Mouse (Mus musculus): ENCODE measurements around the gene Slc9a3r1.
A peak's percentile ranks its signal among the peaks of the same experiment; 100 is the strongest.

DNA sequence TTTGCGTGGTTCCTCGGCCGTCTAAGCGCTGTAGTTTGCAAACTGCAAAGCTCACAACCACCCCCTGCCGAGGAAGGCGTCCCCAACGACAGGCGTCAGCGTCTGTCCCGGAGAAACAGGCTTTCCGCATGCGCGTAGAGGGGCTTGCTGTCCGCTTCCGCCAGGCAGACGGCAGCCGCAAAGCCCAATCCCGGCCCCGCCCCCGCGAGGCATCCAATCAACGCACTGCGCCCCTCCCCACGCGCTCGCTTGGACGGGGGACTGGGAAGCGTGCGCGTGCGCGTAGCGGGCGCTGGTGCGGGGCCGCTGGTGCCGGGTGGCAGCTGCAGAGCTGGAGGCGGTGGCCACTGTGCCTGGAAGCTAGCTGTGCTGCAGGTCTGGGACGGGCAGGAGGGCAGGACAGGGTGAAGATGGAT lies 24.1 kb downstream of the Slc9a3r1 start, which contains the start of gene Tmem104:
- peak; percentile 93 for TF ChIP-seq POLR2A (IDR thresholded peaks at IDR 0.05; ENCODE audit: insufficient read length, low read depth)
- TF ChIP-seq MYOG (IDR thresholded peaks at IDR 0.05; ENCODE audit: control insufficient read depth in 1 of 3, insufficient read depth in 1 of 3, insufficient read length in 2 of 3, low read depth in 2 of 3): peak in 2 of 3 experiments; percentile 88 to 92
- TF ChIP-seq MAX (IDR thresholded peaks at IDR 0.05; ENCODE audit: low read depth): no peak
- TF ChIP-seq CEBPB (IDR thresholded peaks at IDR 0.05; ENCODE audit: insufficient read depth, poor library complexity, severe bottlenecking): no peak
- no peak for TF ChIP-seq TCF3 (IDR thresholded peaks at IDR 0.05; ENCODE audit: insufficient read length, low read depth)
- no peak for TF ChIP-seq USF1 (IDR thresholded peaks at IDR 0.05; ENCODE audit: low read depth)
- no peak for TF ChIP-seq TCF12 (IDR thresholded peaks at IDR 0.05; ENCODE audit: insufficient read depth, poor library complexity, severe bottlenecking)
- TF ChIP-seq POLR2AphosphoS2 (IDR thresholded peaks at IDR 0.05; ENCODE audit: insufficient read length, low read depth): peak; percentile 90
- no peak for TF ChIP-seq E2F4 (IDR thresholded peaks at IDR 0.05; ENCODE audit: insufficient read depth)
- peak in 2 of 3 experiments; percentile 81 to 86 for TF ChIP-seq MYOD1 (IDR thresholded peaks at IDR 0.05; ENCODE audit: control insufficient read depth in 1 of 3, insufficient read length in 2 of 3, low read depth in 2 of 3)
- peak; percentile 49 for TF ChIP-seq SRF (IDR thresholded peaks at IDR 0.05; ENCODE audit: control insufficient read depth, insufficient read length, low read depth)
